Mouse (Mus musculus): ENCODE measurements around the gene Uqcc2. TPM values are rescaled to one million over a fixed set of nuclear protein-coding genes. Genes with fewer than 3 reads are reported as not detected.

The Uqcc2 gene
- total and polyA plus RNA-seq, 3 experiments = 42.6 to 205 (median 113) TPM

DNA sequence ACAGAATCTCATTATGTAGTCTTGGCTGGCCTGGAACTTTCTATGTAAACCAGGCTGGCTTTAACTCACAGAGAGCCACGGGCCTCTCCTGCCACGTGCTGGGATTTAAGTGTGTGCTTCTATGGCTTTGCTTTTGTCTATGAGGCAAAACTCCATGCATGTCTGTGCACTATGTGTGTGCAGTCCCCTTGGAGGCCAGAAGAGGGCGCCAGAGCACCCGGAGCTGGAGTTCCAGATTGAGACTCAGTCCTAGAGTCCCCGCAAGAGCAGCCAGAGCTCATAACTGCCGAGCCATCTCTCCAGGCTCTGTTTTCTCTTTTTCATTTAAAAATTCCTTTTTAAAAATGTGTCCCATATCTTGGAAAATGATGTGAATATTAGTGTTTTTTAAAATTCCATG, 55.8 kb downstream of the Uqcc2 start:
- peaks cover 34% of the 10 kb centered on the region for H3K4me1 ChIP-seq (ENCODE audit: insufficient read depth, low read depth, low read length)
- no peak overlapping the region for H3K4me3 ChIP-seq (ENCODE audit: low read depth, low read length)
- TF ChIP-seq GATA1 (IDR thresholded peaks at IDR 0.05; ENCODE audit: borderline replicate concordance, low read length) = no peak
- 0 out of 2 replicates have a peak, but pooled peaks have one; percentile 29 for TF ChIP-seq CTCF (IDR thresholded peaks at IDR 0.05; ENCODE audit: low read depth, low read length)
- no peak for ATAC-seq (ENCODE audit: extremely low read depth, insufficient number of reproducible peaks, low FRiP score, poor library complexity, severe bottlenecking)
- no peak for DNase-seq (ENCODE audit: low spot score)
- H3K27me3 ChIP-seq (ENCODE audit: insufficient read depth, low read length) = peaks cover 10% of the 10 kb centered on the region; the same call in 1 of the 2 replicates
- peaks cover 8% of the 10 kb centered on the region for H3K9me3 ChIP-seq (replicated peaks)
- H3K36me3 ChIP-seq (replicated peaks) = peaks cover 51% of the 10 kb centered on the region

- Histone ChIP-seq H3K36me3 (replicated peaks) (peaks cover 56% of the 10 kb centered on the region), H3K9me3 (replicated peaks) (peaks cover 8% of the 10 kb centered on the region), H3K27me3 (ENCODE audit: insufficient read depth, low read length) (peaks cover 14% of the 10 kb centered on the region; the same call in 1 of the 2 replicates), H3K4me1 (ENCODE audit: insufficient read depth, low read depth, low read length) (peaks cover 34% of the 10 kb centered on the region), H3K4me3 (ENCODE audit: low read depth, low read length) (no peak overlapping the region)
- DNase-seq (ENCODE audit: low spot score) = no peak
- TF ChIP-seq POLR2AphosphoS5 (IDR thresholded peaks at IDR 0.05; ENCODE audit: insufficient replicate concordance, low read depth, low read length) (no peak), CTCF (IDR thresholded peaks at IDR 0.05; ENCODE audit: low read depth, low read length) (peak; percentile 44)
- no peak for ATAC-seq (ENCODE audit: extremely low read depth, insufficient number of reproducible peaks, low FRiP score, poor library complexity, severe bottlenecking)
Measured at GRCm38 (mm10) chr17:27077133-27077532, 56.6 kb downstream of the Uqcc2 start.

- ATAC-seq (ENCODE audit: extremely low read depth, insufficient number of reproducible peaks, low FRiP score, poor library complexity, severe bottlenecking) (no peak), DNase-seq (ENCODE audit: low spot score) (no peak)
- H3K27me3 ChIP-seq (ENCODE audit: insufficient read depth, low read length) = peaks cover 22% of the 10 kb centered on the region; the same call in 1 of the 2 replicates
- H3K36me3 ChIP-seq (replicated peaks) = peaks cover 52% of the 10 kb centered on the region
- peaks cover 8% of the 10 kb centered on the region for H3K9me3 ChIP-seq (replicated peaks)
- no peak for TF ChIP-seq CTCF (IDR thresholded peaks at IDR 0.05; ENCODE audit: low read depth, low read length)
- TF ChIP-seq TAL1 (conservative IDR thresholded peaks at IDR 0.05; ENCODE audit: low read depth, low read length) = no peak
- TF ChIP-seq GATA2 (IDR thresholded peaks at IDR 0.05; ENCODE audit: borderline replicate concordance, low read depth, low read length) = no peak
- no peak for TF ChIP-seq GATA1 (IDR thresholded peaks at IDR 0.05; ENCODE audit: borderline replicate concordance, low read length)
- TF ChIP-seq POLR2AphosphoS5 (IDR thresholded peaks at IDR 0.05; ENCODE audit: insufficient replicate concordance, low read depth, low read length) = no peak
- peaks cover 18% of the 10 kb centered on the region for H3K4me1 ChIP-seq (ENCODE audit: insufficient read depth, low read depth, low read length)
- H3K4me3 ChIP-seq (ENCODE audit: low read depth, low read length) = no peak overlapping the region
Measured at GRCm38 (mm10) chr17:27074849-27075745, 58.6 kb downstream of the Uqcc2 start.

GRCm38 (mm10) chr17:27074236-27074635, 59.5 kb downstream of the Uqcc2 start:
- no peak overlapping the region for H3K4me3 ChIP-seq (ENCODE audit: low read depth, low read length)
- H3K36me3 ChIP-seq (replicated peaks) = peaks cover 53% of the 10 kb centered on the region
- H3K27me3 ChIP-seq (ENCODE audit: insufficient read depth, low read length) = peaks cover 20% of the 10 kb centered on the region; the same call in 1 of the 2 replicates
- peaks cover 8% of the 10 kb centered on the region for H3K9me3 ChIP-seq (replicated peaks)
- H3K4me1 ChIP-seq (ENCODE audit: insufficient read depth, low read depth, low read length) = peaks cover 17% of the 10 kb centered on the region
- DNase-seq (ENCODE audit: low spot score) = no peak
- TF ChIP-seq TAL1 (conservative IDR thresholded peaks at IDR 0.05; ENCODE audit: low read depth, low read length) = no peak
- no peak for TF ChIP-seq POLR2AphosphoS5 (IDR thresholded peaks at IDR 0.05; ENCODE audit: insufficient replicate concordance, low read depth, low read length)
- TF ChIP-seq GATA1 (IDR thresholded peaks at IDR 0.05; ENCODE audit: borderline replicate concordance, low read length) = no peak
- TF ChIP-seq CTCF (IDR thresholded peaks at IDR 0.05; ENCODE audit: low read depth, low read length) = no peak
- no peak for TF ChIP-seq GATA2 (IDR thresholded peaks at IDR 0.05; ENCODE audit: borderline replicate concordance, low read depth, low read length)
- no peak for ATAC-seq (ENCODE audit: extremely low read depth, insufficient number of reproducible peaks, low FRiP score, poor library complexity, severe bottlenecking)

GRCm38 (mm10) chr17:27073778-27074177, 59.9 kb downstream of the Uqcc2 start:
- Histone ChIP-seq H3K4me3 (ENCODE audit: low read depth, low read length) (no peak overlapping the region), H3K27me3 (ENCODE audit: insufficient read depth, low read length) (peaks cover 20% of the 10 kb centered on the region; the same call in 1 of the 2 replicates), H3K36me3 (replicated peaks) (peaks cover 53% of the 10 kb centered on the region), H3K4me1 (ENCODE audit: insufficient read depth, low read depth, low read length) (peaks cover 16% of the 10 kb centered on the region), H3K9me3 (replicated peaks) (peaks cover 8% of the 10 kb centered on the region)
- TF ChIP-seq GATA2 (IDR thresholded peaks at IDR 0.05; ENCODE audit: borderline replicate concordance, low read depth, low read length) (no peak), CTCF (IDR thresholded peaks at IDR 0.05; ENCODE audit: low read depth, low read length) (no peak), TAL1 (conservative IDR thresholded peaks at IDR 0.05; ENCODE audit: low read depth, low read length) (no peak), POLR2AphosphoS5 (IDR thresholded peaks at IDR 0.05; ENCODE audit: insufficient replicate concordance, low read depth, low read length) (no peak), GATA1 (IDR thresholded peaks at IDR 0.05; ENCODE audit: borderline replicate concordance, low read length) (no peak)
- ATAC-seq (ENCODE audit: extremely low read depth, insufficient number of reproducible peaks, low FRiP score, poor library complexity, severe bottlenecking) (no peak), DNase-seq (ENCODE audit: low spot score) (no peak)

DNA sequence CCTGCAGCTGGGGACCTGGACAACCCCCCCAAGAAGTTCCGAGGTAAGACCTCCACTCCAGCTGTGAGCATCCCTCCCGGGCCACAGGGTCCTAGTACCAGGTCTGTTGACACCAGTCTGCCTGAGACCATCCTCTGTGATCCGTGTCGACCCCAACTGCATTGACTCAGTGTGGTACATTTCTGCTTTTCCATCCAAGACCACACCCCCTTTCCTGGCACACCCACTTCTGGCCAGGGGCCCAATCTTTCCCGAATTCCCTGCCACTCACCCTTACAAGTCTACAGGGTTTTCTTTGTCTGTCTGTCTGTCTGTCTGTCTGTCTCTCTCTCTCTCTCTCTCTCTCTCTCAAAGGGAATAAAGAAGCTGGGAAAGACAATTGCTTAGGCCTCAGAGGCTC, 60.6 kb downstream of the Uqcc2 start:
- ATAC-seq (ENCODE audit: extremely low read depth, insufficient number of reproducible peaks, low FRiP score, poor library complexity, severe bottlenecking) = no peak
- Histone ChIP-seq H3K27me3 (ENCODE audit: insufficient read depth, low read length) (peaks cover 20% of the 10 kb centered on the region; the same call in 1 of the 2 replicates), H3K4me3 (ENCODE audit: low read depth, low read length) (no peak overlapping the region), H3K9me3 (replicated peaks) (peaks cover 8% of the 10 kb centered on the region), H3K4me1 (ENCODE audit: insufficient read depth, low read depth, low read length) (peaks cover 13% of the 10 kb centered on the region), H3K36me3 (replicated peaks) (peaks cover 50% of the 10 kb centered on the region)
- TF ChIP-seq GATA2 (IDR thresholded peaks at IDR 0.05; ENCODE audit: borderline replicate concordance, low read depth, low read length) = no peak
- no peak for TF ChIP-seq TAL1 (conservative IDR thresholded peaks at IDR 0.05; ENCODE audit: low read depth, low read length)
- no peak for TF ChIP-seq GATA1 (IDR thresholded peaks at IDR 0.05; ENCODE audit: borderline replicate concordance, low read length)
- TF ChIP-seq CTCF (IDR thresholded peaks at IDR 0.05; ENCODE audit: low read depth, low read length) = no peak
- no peak for TF ChIP-seq POLR2AphosphoS5 (IDR thresholded peaks at IDR 0.05; ENCODE audit: insufficient replicate concordance, low read depth, low read length)
- no peak for DNase-seq (ENCODE audit: low spot score)

Other genes with a start within 250 kb of the Uqcc2 start
- gene Kifc5b, start 216.8 kb downstream of the Uqcc2 start, total RNA-seq (2014; fragmentation: Nextera tagmentation) = 17.1 and 23.0 TPM in 2 replicates
- 15.0 and 15.7 TPM in 2 replicates for gene Kifc5b, start 216.8 kb downstream of the Uqcc2 start, total RNA-seq (2017)
- 30.1 and 36.1 TPM in 2 replicates for gene Kifc5b, start 216.8 kb downstream of the Uqcc2 start, polyA plus RNA-seq (2012)
- gene Phf1, start 200.9 kb downstream of the Uqcc2 start, total RNA-seq (2014; fragmentation: Nextera tagmentation) = 6.5 and 8.4 TPM in 2 replicates
- gene Phf1, start 200.9 kb downstream of the Uqcc2 start, total RNA-seq (2017) = 7.3 and 7.4 TPM in 2 replicates
- 21.6 and 21.7 TPM in 2 replicates for gene Phf1, start 200.9 kb downstream of the Uqcc2 start, polyA plus RNA-seq (2012)
- gene Cuta, start 194.3 kb downstream of the Uqcc2 start, total RNA-seq (2014; fragmentation: Nextera tagmentation) = 319 and 371 TPM in 2 replicates
- gene Cuta, start 194.3 kb downstream of the Uqcc2 start, total RNA-seq (2017) = 182 and 190 TPM in 2 replicates
- 526 and 563 TPM in 2 replicates for gene Cuta, start 194.3 kb downstream of the Uqcc2 start, polyA plus RNA-seq (2012)
- 88.0 and 117 TPM in 2 replicates for gene Syngap1, start 192.7 kb downstream of the Uqcc2 start, total RNA-seq (2014; fragmentation: Nextera tagmentation)
- gene Syngap1, start 192.7 kb downstream of the Uqcc2 start, total RNA-seq (2017) = 7.3 and 10.2 TPM in 2 replicates
- 22.3 and 24.1 TPM in 2 replicates for gene Syngap1, start 192.7 kb downstream of the Uqcc2 start, polyA plus RNA-seq (2012)
- 3.6 and 4.4 TPM in 2 replicates for gene Zbtb9, start 160.7 kb downstream of the Uqcc2 start, total RNA-seq (2014; fragmentation: Nextera tagmentation)
- gene Zbtb9, start 160.7 kb downstream of the Uqcc2 start, total RNA-seq (2017) = 25.6 and 27.5 TPM in 2 replicates
- gene Zbtb9, start 160.7 kb downstream of the Uqcc2 start, polyA plus RNA-seq (2012) = 10.9 and 11.1 TPM in 2 replicates
- gene Bak1, start 104.9 kb downstream of the Uqcc2 start, total RNA-seq (2014; fragmentation: Nextera tagmentation) = 231 and 242 TPM in 2 replicates
- gene Bak1, start 104.9 kb downstream of the Uqcc2 start, total RNA-seq (2017) = 57.5 and 64.5 TPM in 2 replicates
- 222 and 227 TPM in 2 replicates for gene Bak1, start 104.9 kb downstream of the Uqcc2 start, polyA plus RNA-seq (2012)
- 2.7 and 3.2 TPM in 2 replicates for gene Itpr3, start 76.6 kb downstream of the Uqcc2 start, total RNA-seq (2014; fragmentation: Nextera tagmentation)
- gene Itpr3, start 76.6 kb downstream of the Uqcc2 start, total RNA-seq (2017) = 6.9 and 7.1 TPM in 2 replicates
- gene Itpr3, start 76.6 kb downstream of the Uqcc2 start, polyA plus RNA-seq (2012) = 4.7 and 4.9 TPM in 2 replicates
- not detected in 2 replicates for gene Ip6k3, start 33.9 kb upstream of the Uqcc2 start, total RNA-seq (2014; fragmentation: Nextera tagmentation)
- gene Ip6k3, start 33.9 kb upstream of the Uqcc2 start, total RNA-seq (2017) = 0.05 TPM in 1 of 2 replicates, not detected in the other
- not detected in 2 replicates for gene Ip6k3, start 33.9 kb upstream of the Uqcc2 start, polyA plus RNA-seq (2012)
- 45.5 TPM in 2 replicates for gene Lemd2, start 70.6 kb upstream of the Uqcc2 start, total RNA-seq (2014; fragmentation: Nextera tagmentation)
- gene Lemd2, start 70.6 kb upstream of the Uqcc2 start, total RNA-seq (2017) = 23.9 and 29.9 TPM in 2 replicates
- gene Lemd2, start 70.6 kb upstream of the Uqcc2 start, polyA plus RNA-seq (2012) = 98.3 and 100 TPM in 2 replicates